Mouse (Mus musculus): ENCODE results near the gene Pycr2. TPM values are rescaled to one million over a fixed set of nuclear protein-coding genes. Genes with fewer than 3 reads are reported as not detected.

Pycr2 gene
- total and polyA plus RNA-seq, 2 experiments from 2014 or later, result 34.1 to 36.4 TPM

DNA sequence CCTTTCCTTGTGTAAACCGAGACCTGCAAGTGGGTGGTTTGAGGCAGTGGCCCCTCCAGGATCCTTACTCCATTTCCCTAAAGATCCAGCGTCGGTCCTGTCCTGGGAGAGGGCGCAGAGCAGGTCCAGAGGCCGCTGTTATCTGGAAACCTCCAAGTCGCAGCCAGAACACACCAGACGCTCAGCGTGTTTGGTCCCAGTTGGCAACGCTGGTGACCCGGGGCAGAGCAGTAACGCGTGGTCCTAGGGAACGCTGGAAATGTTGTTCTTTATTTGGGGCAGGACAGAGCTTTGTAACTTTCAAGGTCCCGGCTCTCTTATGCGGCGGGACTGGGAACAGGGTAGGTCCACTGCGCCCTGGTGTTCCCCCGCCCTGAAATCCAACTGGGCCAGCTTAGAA, 37.6 kb downstream of the Pycr2 start:
- Histone ChIP-seq H3K4me1 (ENCODE audit: control insufficient read depth, insufficient read depth) (peaks cover 26% of the 10 kb centered on the region), H3K4me2 (ENCODE audit: low read depth, low read length) (peak overlapping the region; percentile 72), H3K27ac (ENCODE audit: low read depth) (peak overlapping the region; percentile 94), H3K36me3 (replicated peaks; ENCODE audit: control insufficient read depth, insufficient read depth, low read length) (peaks cover 2% of the 10 kb centered on the region), H3K4me3 (ENCODE audit: low read depth, low read length) (peak overlapping the region; percentile 92), H3K9me3 (replicated peaks; ENCODE audit: control insufficient read depth, low read length) (no peaks in the 10 kb centered on the region), H3K9ac (replicated peaks; ENCODE audit: low read depth, low read length) (peak overlapping the region; percentile 87), H3K27me3 (ENCODE audit: control insufficient read depth, insufficient read depth, low read length) (peaks cover 4% of the 10 kb centered on the region; the same call in 1 of the 2 replicates)
- 4% methylated on average over 18 of the region's 18 CpGs for WGBS
- TF ChIP-seq CTCF (IDR thresholded peaks at IDR 0.05; ENCODE audit: low read depth), result no peak
- no peak for TF ChIP-seq EP300 (IDR thresholded peaks at IDR 0.05; ENCODE audit: low read depth)
- ATAC-seq (ENCODE audit: insufficient read depth, low read depth), result peak; percentile 10; the same call in 1 of the 2 replicates
- no peak for DNase-seq (ENCODE audit: low spot score)

DNA sequence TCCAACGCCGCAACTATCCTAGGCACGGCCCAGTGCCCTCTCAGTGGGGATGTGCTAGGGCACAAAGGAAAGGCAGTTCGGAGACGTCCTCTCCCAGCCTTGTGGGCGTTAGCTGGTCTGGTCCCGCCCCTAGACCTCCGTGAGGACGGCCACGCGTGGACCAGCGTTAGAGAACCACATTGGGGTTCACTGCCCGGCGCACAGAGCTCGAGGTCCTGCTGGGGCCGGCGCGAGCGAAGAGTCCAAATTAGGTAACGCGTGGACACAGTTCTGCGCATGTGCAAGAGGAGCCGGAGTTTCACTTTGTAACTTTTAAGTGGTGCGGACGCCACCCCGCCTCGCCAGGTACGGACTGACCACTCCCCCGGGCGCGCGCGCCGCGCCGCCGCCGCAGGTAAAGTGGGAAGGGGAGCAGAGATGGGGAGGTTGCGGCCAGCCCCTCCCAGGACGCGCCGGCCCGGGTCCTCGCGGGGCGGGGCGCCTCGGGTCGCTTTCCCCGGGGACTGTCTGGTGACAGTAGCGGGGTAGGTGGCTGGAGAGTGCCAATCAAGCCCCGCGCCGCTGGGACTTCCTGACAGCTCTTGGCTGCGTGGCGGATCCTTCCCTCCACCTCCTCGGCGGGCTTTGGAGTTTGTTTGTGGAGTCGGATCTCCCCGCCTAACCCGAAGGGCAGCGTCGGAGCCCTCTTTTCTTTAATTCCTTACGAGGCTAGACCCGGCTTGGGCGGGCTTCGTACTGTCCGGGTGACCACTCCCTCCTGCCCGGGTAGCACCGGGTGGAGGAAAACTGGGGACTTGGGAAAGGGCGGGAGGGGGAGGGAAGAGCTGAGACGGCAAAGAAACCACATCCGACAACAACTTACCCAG, 38.3 kb downstream of the Pycr2 start, which contains the start of gene Tmem63a:
Tmem63a (plus strand) TSS at position 179 of the 866 bp plus-strand sequence.
- H3K4me2 ChIP-seq (ENCODE audit: low read depth, low read length), result peak within 1 kb of the TSS; percentile 72
- peak; percentile 78 for ATAC-seq (ENCODE audit: insufficient read depth, low read depth)
- no peaks in the 10 kb centered on the region for H3K9me3 ChIP-seq (replicated peaks; ENCODE audit: control insufficient read depth, low read length)
- H3K9ac ChIP-seq (replicated peaks; ENCODE audit: low read depth, low read length), result peak within 1 kb of the TSS; percentile 87
- H3K27ac ChIP-seq (ENCODE audit: low read depth), result peak within 1 kb of the TSS; percentile 94
- DNase-seq (ENCODE audit: low spot score), result peak; percentile 80
- under 1% methylated on average over 72 of the region's 73 CpGs for WGBS
- TF ChIP-seq EP300 (IDR thresholded peaks at IDR 0.05; ENCODE audit: low read depth) (no peak), CTCF (IDR thresholded peaks at IDR 0.05; ENCODE audit: low read depth) (no peak)
- H3K4me3 ChIP-seq (ENCODE audit: low read depth, low read length), result peak within 1 kb of the TSS; percentile 92
- peaks cover 23% of the 10 kb centered on the region for H3K4me1 ChIP-seq (ENCODE audit: control insufficient read depth, insufficient read depth)
- peaks cover 9% of the 10 kb centered on the region for H3K36me3 ChIP-seq (replicated peaks; ENCODE audit: control insufficient read depth, insufficient read depth, low read length)
- H3K27me3 ChIP-seq (ENCODE audit: control insufficient read depth, insufficient read depth, low read length), result peaks cover 2% of the 10 kb centered on the region; the same call in 1 of the 2 replicates

DNA sequence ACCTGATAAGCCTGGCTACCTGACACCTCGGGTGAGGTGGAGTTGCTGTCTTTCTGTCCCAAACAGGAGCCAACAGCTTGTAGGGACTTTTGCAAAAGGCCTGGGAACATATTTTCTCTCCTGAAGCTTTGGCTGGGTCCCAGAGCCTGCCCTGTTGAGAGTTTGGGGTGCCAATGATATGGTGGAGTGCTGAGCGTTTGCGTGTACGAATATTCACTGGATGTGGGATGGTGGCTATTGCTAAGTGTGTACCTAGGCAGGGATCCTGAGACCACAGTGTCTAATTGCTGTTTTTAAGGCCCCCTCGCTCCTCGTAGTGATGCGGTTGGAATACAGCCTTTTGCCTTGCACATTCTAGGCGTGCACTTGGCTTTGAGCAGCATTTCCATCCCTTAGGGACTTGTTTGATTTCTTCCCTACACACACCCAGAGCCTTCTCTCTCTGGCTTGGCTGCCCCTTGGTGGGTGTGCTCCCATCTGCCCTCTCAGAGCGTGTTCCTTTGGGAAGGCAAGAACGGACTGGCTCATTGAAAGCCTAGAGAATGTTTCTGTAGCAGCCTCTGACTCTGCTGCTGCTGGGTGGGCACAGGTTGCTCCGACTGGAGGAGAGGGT, 39.0 kb downstream of the Pycr2 start:
- Histone ChIP-seq H3K36me3 (replicated peaks; ENCODE audit: control insufficient read depth, insufficient read depth, low read length) (peaks cover 17% of the 10 kb centered on the region), H3K27ac (ENCODE audit: low read depth) (peak overlapping the region; percentile 94), H3K4me1 (ENCODE audit: control insufficient read depth, insufficient read depth) (peaks cover 23% of the 10 kb centered on the region), H3K9me3 (replicated peaks; ENCODE audit: control insufficient read depth, low read length) (no peaks in the 10 kb centered on the region), H3K27me3 (ENCODE audit: control insufficient read depth, insufficient read depth, low read length) (no peaks in the 10 kb centered on the region), H3K4me3 (ENCODE audit: low read depth, low read length) (peak overlapping the region; percentile 92), H3K4me2 (ENCODE audit: low read depth, low read length) (peak overlapping the region; percentile 72), H3K9ac (replicated peaks; ENCODE audit: low read depth, low read length) (peak overlapping the region; percentile 87)
- 43% methylated on average over 11 of the region's 11 CpGs for WGBS
- TF ChIP-seq EP300 (IDR thresholded peaks at IDR 0.05; ENCODE audit: low read depth) (no peak), CTCF (IDR thresholded peaks at IDR 0.05; ENCODE audit: low read depth) (no peak)
- ATAC-seq (ENCODE audit: insufficient read depth, low read depth), result no peak
- DNase-seq (ENCODE audit: low spot score), result no peak

DNA sequence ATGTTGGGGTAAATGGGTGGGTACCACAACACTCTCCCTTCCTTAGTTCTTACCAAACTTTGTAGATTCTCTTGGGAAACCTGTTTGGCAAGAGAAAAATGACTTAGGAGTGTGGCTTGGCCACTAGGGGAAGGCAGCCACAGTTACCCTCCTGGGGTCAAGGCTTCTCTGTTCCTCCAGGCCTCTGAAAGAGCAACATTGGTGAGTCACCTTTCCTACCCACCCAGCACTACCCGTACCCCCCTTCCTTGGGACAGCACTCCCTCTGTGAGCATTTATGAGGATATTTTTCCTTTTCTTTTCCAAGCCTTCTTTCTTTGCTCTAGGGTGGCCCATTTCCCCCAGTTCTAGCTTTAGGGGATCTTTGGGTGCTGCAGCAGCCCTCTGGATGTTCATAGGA, 39.8 kb downstream of the Pycr2 start:
- H3K36me3 ChIP-seq (replicated peaks; ENCODE audit: control insufficient read depth, insufficient read depth, low read length), result peaks cover 23% of the 10 kb centered on the region
- no peak overlapping the region for H3K9ac ChIP-seq (replicated peaks; ENCODE audit: low read depth, low read length)
- WGBS, result 79% methylated on average over 1 of the region's 1 CpGs
- no peak for DNase-seq (ENCODE audit: low spot score)
- no peak overlapping the region for H3K4me3 ChIP-seq (ENCODE audit: low read depth, low read length)
- no peaks in the 10 kb centered on the region for H3K27me3 ChIP-seq (ENCODE audit: control insufficient read depth, insufficient read depth, low read length)
- peaks cover 23% of the 10 kb centered on the region for H3K4me1 ChIP-seq (ENCODE audit: control insufficient read depth, insufficient read depth)
- 0 out of 2 replicates have a peak overlapping the region, but pooled peaks have one; percentile 0 for H3K27ac ChIP-seq (ENCODE audit: low read depth)
- no peak overlapping the region; the same call in 1 of the 2 replicates for H3K4me2 ChIP-seq (ENCODE audit: low read depth, low read length)
- no peaks in the 10 kb centered on the region for H3K9me3 ChIP-seq (replicated peaks; ENCODE audit: control insufficient read depth, low read length)
- no peak for ATAC-seq (ENCODE audit: insufficient read depth, low read depth)
- TF ChIP-seq EP300 (IDR thresholded peaks at IDR 0.05; ENCODE audit: low read depth) (no peak), CTCF (IDR thresholded peaks at IDR 0.05; ENCODE audit: low read depth) (no peak)

DNA sequence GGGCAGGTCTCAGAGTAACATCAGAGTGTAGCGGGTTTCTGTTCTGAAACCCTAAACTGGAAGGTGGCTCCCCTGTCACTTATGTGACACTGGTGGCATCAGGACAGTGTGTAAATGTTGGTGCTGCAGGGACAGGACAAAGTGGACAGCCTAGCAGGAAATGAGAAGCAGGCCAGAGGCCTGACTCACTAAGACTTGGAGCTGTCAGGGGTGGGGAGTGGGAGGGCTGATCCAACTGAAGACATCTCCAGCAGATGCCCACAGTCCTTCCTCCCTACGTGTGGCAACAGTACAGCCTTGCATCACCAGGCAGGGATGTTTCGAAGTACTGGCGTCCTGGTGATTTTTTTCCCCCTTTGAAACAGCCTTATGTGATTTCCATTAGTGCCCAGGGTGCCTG, 40.5 kb downstream of the Pycr2 start:
- Histone ChIP-seq H3K4me1 (ENCODE audit: control insufficient read depth, insufficient read depth) (peaks cover 23% of the 10 kb centered on the region), H3K4me3 (ENCODE audit: low read depth, low read length) (no peak overlapping the region), H3K9me3 (replicated peaks; ENCODE audit: control insufficient read depth, low read length) (no peaks in the 10 kb centered on the region), H3K4me2 (ENCODE audit: low read depth, low read length) (no peak overlapping the region), H3K36me3 (replicated peaks; ENCODE audit: control insufficient read depth, insufficient read depth, low read length) (peaks cover 30% of the 10 kb centered on the region), H3K27me3 (ENCODE audit: control insufficient read depth, insufficient read depth, low read length) (no peaks in the 10 kb centered on the region), H3K27ac (ENCODE audit: low read depth) (no peak overlapping the region; the same call in 1 of the 2 replicates), H3K9ac (replicated peaks; ENCODE audit: low read depth, low read length) (no peak overlapping the region)
- WGBS, result 78% methylated on average over 4 of the region's 4 CpGs
- TF ChIP-seq EP300 (IDR thresholded peaks at IDR 0.05; ENCODE audit: low read depth), result no peak
- no peak for TF ChIP-seq CTCF (IDR thresholded peaks at IDR 0.05; ENCODE audit: low read depth)
- no peak for DNase-seq (ENCODE audit: low spot score)
- ATAC-seq (ENCODE audit: insufficient read depth, low read depth), result no peak

Data from heart, postnatal 0 days (tissue).